Mouse (Mus musculus) forebrain, embryonic 13.5 days (tissue): Measurements from ENCODE around the gene Tlx2. TPM values are rescaled to one million over a fixed set of nuclear protein-coding genes. Genes with fewer than 3 reads are reported as not detected.
A peak's percentile ranks its signal among the peaks of the same experiment; 100 is the strongest.

Experiments used
- ATAC-seq: fragments of 200-750 bp; cut with Nextera tagmentation; 2 replicates; pipeline ENCODE4 v1.8.0; 2017
- H3K27ac ChIP-seq: fragments of 300-500 bp; sonication (generic); 2 replicates; pipeline ENCODE4 v1.5.1; 2015; ENCODE audit warnings: inconsistent platforms, mild to moderate bottlenecking, moderate library complexity
- H3K27me3 ChIP-seq: fragments of 300-500 bp; sonication (generic); 2 replicates; pipeline ENCODE4 v1.6.1; 2015; ENCODE audit warnings: mild to moderate bottlenecking, inconsistent platforms
- H3K36me3 ChIP-seq: fragments of 300-500 bp; sonication (generic); 2 replicates; pipeline ENCODE4 v1.6.1; 2015; ENCODE audit warnings: mild to moderate bottlenecking, inconsistent platforms; ENCODE audit not compliant: poor library complexity, severe bottlenecking
- H3K4me1 ChIP-seq: fragments of 300-500 bp; sonication (generic); 2 replicates; pipeline ENCODE4 v1.6.1; 2015; ENCODE audit warnings: inconsistent platforms
- H3K4me2 ChIP-seq: fragments of 300-500 bp; sonication (generic); 2 replicates; pipeline ENCODE4 v1.6.1; 2015; ENCODE audit warnings: inconsistent platforms, mild to moderate bottlenecking, moderate library complexity
- H3K4me3 ChIP-seq: fragments of 300-500 bp; sonication (generic); 2 replicates; pipeline ENCODE4 v1.5.1; 2015; ENCODE audit warnings: mild to moderate bottlenecking, inconsistent platforms
- H3K9ac ChIP-seq: fragments of 300-500 bp; sonication (generic); 2 replicates; pipeline ENCODE4 v1.6.1; 2015; ENCODE audit warnings: mild to moderate bottlenecking, inconsistent platforms
- H3K9me3 ChIP-seq: fragments of 300-500 bp; sonication (generic); replicated peaks from 2 replicates; pipeline ENCODE4 v1.6.1; 2016; ENCODE audit warnings: inconsistent platforms
- WGBS: fragments of 180-500 bp; shearing (Covaris S2); methylation state at CpG from one replicate; pipeline ENCODE4 v1.1.7; 2015; 5-methylcytosine and 5-hydroxymethylcytosine counted together
- polyA plus RNA-seq: library from polyadenylated mRNA; unstranded; fragments of >200 nt; fragmentation: Nextera tagmentation; extraction: Ambion mirVana; gene quantifications from 2 replicates; pipeline ENCODE4 v1.2.1, GENCODE M21; 2015

The Tlx2 gene
- polyA plus RNA-seq, 1 experiment from 2014 or later = not detected

DNA sequence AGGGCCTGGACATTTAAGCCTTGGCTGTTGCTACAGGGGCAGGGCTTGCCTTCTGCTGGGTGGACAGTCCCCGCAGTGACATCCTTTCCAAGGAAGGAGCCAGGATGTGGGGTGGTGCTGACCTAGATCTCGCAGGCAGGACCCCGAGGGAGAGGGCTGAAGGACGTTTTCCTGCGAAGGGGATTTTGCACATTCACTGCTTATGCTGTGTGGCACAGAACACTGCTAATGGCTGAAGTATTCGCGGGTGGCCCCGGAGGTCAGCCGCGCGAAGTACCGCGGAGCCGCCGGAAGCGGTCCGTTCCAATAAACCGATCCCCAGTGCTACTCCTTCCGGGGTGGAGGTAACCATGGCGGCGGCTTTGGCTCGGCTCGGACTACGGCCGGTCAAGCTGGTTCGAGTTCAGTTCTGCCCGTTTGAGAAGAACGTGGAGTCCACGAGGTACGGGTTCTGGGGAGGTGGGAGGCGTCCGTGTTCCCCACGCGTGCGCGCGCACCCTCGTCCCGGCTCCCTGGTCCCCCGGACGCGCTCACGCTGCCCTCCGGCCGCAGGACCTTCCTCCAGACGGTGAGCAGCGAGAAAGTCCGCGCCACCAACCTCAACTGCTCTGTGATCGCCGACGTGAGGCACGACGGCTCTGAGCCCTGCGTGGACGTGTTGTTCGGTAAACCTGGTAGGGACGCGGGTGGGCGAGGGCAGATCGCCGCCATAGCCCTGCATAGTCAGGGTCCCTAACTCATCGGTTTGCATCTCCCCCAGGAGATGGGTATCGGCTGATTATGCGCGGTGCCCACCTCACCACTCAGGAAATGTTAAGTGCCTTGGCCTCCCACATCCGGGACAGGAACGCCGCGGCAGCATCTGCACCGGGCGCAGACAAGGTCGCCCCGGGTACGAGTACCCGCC, 38.9 kb upstream of the Tlx2 start, which contains the start of gene Mrpl53:
Gene Mrpl53 (plus strand): TSS at position 279 of the 907 bp plus-strand sequence.
- H3K27ac ChIP-seq = peak within 1 kb of the TSS; percentile 71
- peaks cover 15% of the 10 kb centered on the region; the same call in 1 of the 2 replicates for H3K36me3 ChIP-seq
- peak within 1 kb of the TSS; percentile 94 for H3K4me3 ChIP-seq
- no peaks in the 10 kb centered on the region for H3K27me3 ChIP-seq
- peaks cover 27% of the 10 kb centered on the region for H3K4me1 ChIP-seq
- H3K9me3 ChIP-seq = no peaks in the 10 kb centered on the region
- WGBS = under 1% methylated on average over 69 of the region's 76 CpGs
- peak within 1 kb of the TSS; percentile 96 for H3K9ac ChIP-seq
- peak within 1 kb of the TSS; percentile 93 for H3K4me2 ChIP-seq
- peak; percentile 85 for ATAC-seq

GRCm38 (mm10) chr6:83107566-83108400, 37.7 kb upstream of the Tlx2 start:
- Histone ChIP-seq H3K27ac (0 out of 2 replicates have a peak overlapping the region, but pooled peaks have one; percentile 10), H3K4me1 (peaks cover 36% of the 10 kb centered on the region), H3K4me2 (peak overlapping the region; percentile 93), H3K4me3 (peak overlapping the region; percentile 94), H3K36me3 (peaks cover 15% of the 10 kb centered on the region; the same call in 1 of the 2 replicates), H3K9me3 (no peaks in the 10 kb centered on the region), H3K27me3 (peaks cover 5% of the 10 kb centered on the region; the same call in 1 of the 2 replicates), H3K9ac (peak overlapping the region; percentile 96; the same call in 1 of the 2 replicates)
- WGBS = 36% methylated on average over 13 of the region's 13 CpGs
- no peak for ATAC-seq

DNA sequence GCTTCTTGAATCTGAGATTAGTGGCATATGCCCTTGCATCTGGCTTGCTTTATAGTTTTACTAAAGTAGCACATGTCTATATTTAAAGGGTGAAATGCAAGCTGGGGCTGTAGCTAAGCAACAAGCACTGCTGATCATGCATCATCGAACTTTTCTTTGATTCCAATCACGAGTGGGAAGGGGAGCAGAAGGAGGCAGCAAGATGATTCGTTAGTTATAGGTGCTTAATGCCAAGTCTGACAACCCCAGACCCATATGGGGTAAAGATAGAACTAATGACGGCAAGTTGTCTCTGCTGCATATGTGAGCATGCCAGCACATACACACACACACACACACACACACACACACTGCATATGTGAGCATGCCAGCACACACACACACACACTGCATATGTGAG, 34.1 kb upstream of the Tlx2 start:
- Histone ChIP-seq H3K4me1 (peaks cover 39% of the 10 kb centered on the region), H3K4me2 (no peak overlapping the region), H3K36me3 (peaks cover 12% of the 10 kb centered on the region; the same call in 1 of the 2 replicates), H3K27ac (no peak overlapping the region), H3K9me3 (no peaks in the 10 kb centered on the region), H3K9ac (no peak overlapping the region), H3K27me3 (peaks cover 17% of the 10 kb centered on the region), H3K4me3 (no peak overlapping the region)
- WGBS = 48% methylated on average over 4 of the region's 4 CpGs
- peak; percentile 25; the same call in 1 of the 2 replicates for ATAC-seq

- peaks cover 12% of the 10 kb centered on the region; the same call in 1 of the 2 replicates for H3K36me3 ChIP-seq
- H3K9me3 ChIP-seq = no peaks in the 10 kb centered on the region
- H3K27ac ChIP-seq = no peak overlapping the region
- peak overlapping the region; percentile 75; the same call in 1 of the 2 replicates for H3K4me3 ChIP-seq
- H3K9ac ChIP-seq = peak overlapping the region; percentile 82; the same call in 1 of the 2 replicates
- no peak for ATAC-seq
- peaks cover 19% of the 10 kb centered on the region for H3K27me3 ChIP-seq
- peak overlapping the region; percentile 100 for H3K4me2 ChIP-seq
- peaks cover 35% of the 10 kb centered on the region for H3K4me1 ChIP-seq
- 49% methylated on average over 11 of the region's 11 CpGs for WGBS
These were observed 33.1 kb upstream of the Tlx2 start for GRCm38 (mm10) chr6:83103130-83103650.

GRCm38 (mm10) chr6:83101688-83102556, 31.8 kb upstream of the Tlx2 start:
- ATAC-seq = peak; percentile 71
- peak overlapping the region; percentile 100 for H3K4me2 ChIP-seq
- H3K27me3 ChIP-seq = peaks cover 19% of the 10 kb centered on the region
- H3K4me3 ChIP-seq = peak overlapping the region; percentile 75
- H3K9ac ChIP-seq = peak overlapping the region; percentile 82
- H3K36me3 ChIP-seq = 0 out of 2 replicates have a peak, but pooled peaks cover 7% of the 10 kb centered on the region
- under 1% methylated on average over 65 of the region's 74 CpGs for WGBS
- H3K27ac ChIP-seq = peak overlapping the region; percentile 70
- H3K9me3 ChIP-seq = no peaks in the 10 kb centered on the region
- H3K4me1 ChIP-seq = peaks cover 25% of the 10 kb centered on the region

- Histone ChIP-seq H3K36me3 (0 out of 2 replicates have a peak, but pooled peaks cover 7% of the 10 kb centered on the region), H3K9ac (peak within 1 kb of the TSS; percentile 82), H3K9me3 (no peaks in the 10 kb centered on the region), H3K27me3 (peaks cover 19% of the 10 kb centered on the region), H3K27ac (peak within 1 kb of the TSS; percentile 70), H3K4me1 (peaks cover 25% of the 10 kb centered on the region), H3K4me2 (peak within 1 kb of the TSS; percentile 100), H3K4me3 (peak within 1 kb of the TSS; percentile 75)
- 2% methylated on average over 25 of the region's 25 CpGs for WGBS
- peak; percentile 86 for ATAC-seq
These were observed 31.2 kb upstream of the Tlx2 start, which contains the start of the genes Ccdc142 and Gm42688 for GRCm38 (mm10) chr6:83101316-83101687. Ccdc142 (plus strand) TSS chr6:83101601. Gm42688 (plus strand) TSS chr6:83101617.

DNA sequence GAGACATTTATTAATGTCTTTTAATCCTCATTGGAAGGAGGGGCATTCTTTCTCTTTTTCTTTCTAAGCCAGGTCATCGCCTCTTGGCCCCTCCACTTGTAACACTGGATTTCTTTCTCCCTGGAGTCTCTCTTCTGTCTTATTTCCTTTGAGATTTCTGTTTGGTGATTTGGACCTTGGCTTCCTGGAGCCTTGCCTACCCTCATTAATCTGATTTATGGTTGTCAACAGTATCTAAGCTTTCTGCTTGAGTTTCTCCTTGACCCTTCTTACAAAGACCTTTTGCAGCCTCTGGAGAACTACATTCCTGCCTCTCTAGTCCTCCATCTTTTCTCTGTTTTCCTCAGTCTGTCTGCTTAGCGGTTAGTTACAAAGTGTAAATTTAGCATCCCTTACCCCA, 28.3 kb upstream of the Tlx2 start:
- 70% methylated on average over 2 of the region's 2 CpGs for WGBS
- Histone ChIP-seq H3K4me3 (no peak overlapping the region), H3K9me3 (no peaks in the 10 kb centered on the region), H3K36me3 (no peaks in the 10 kb centered on the region), H3K4me2 (no peak overlapping the region), H3K27me3 (peaks cover 24% of the 10 kb centered on the region), H3K4me1 (peaks cover 22% of the 10 kb centered on the region), H3K27ac (no peak overlapping the region), H3K9ac (no peak overlapping the region)
- ATAC-seq = no peak

DNA sequence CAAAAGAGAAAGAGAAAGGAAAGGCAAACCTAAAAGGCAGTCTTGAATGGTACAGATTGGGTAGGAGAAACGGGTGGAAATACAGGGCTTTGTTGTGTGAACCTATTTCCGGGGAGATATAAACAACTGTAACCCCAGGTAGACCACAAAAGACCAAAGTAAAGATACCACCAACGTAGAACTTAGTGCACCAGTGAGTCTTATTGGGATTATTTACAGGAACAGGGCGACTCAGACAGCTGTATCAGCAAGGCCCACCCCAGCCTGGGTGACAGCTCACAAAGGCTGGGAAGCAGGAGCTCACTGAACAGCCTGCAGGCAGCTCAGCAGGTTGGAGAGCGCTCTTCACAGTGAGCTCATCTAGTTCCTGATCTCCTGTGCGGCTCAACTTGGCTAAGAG, 25.9 kb upstream of the Tlx2 start:
- no peak for ATAC-seq
- Histone ChIP-seq H3K36me3 (no peaks in the 10 kb centered on the region), H3K27me3 (peaks cover 39% of the 10 kb centered on the region), H3K4me3 (no peak overlapping the region), H3K9me3 (no peaks in the 10 kb centered on the region), H3K4me2 (no peak overlapping the region), H3K4me1 (0 out of 2 replicates have a peak, but pooled peaks cover 3% of the 10 kb centered on the region), H3K27ac (no peak overlapping the region), H3K9ac (no peak overlapping the region)
- WGBS = 56% methylated on average over 6 of the region's 6 CpGs

GRCm38 (mm10) chr6:83092416-83093127, 22.5 kb upstream of the Tlx2 start:
- Histone ChIP-seq H3K4me2 (no peak overlapping the region), H3K4me3 (no peak overlapping the region), H3K9me3 (no peaks in the 10 kb centered on the region), H3K9ac (no peak overlapping the region), H3K27ac (no peak overlapping the region), H3K4me1 (no peaks in the 10 kb centered on the region; the same call in 1 of the 2 replicates), H3K27me3 (peaks cover 58% of the 10 kb centered on the region), H3K36me3 (no peaks in the 10 kb centered on the region)
- 53% methylated on average over 6 of the region's 6 CpGs for WGBS
- ATAC-seq = no peak

GRCm38 (mm10) chr6:83087926-83088260, 17.8 kb upstream of the Tlx2 start:
- 4% methylated on average over 9 of the region's 9 CpGs for whole genome bisulfite sequencing
- Histone ChIP-seq H3K27me3 (peaks cover 94% of the 10 kb centered on the region), H3K4me3 (peak overlapping the region; percentile 14; the same call in 1 of the 2 replicates), H3K4me2 (peak overlapping the region; percentile 24; the same call in 1 of the 2 replicates), H3K27ac (no peak overlapping the region), H3K9ac (no peak overlapping the region), H3K36me3 (no peaks in the 10 kb centered on the region), H3K4me1 (peaks cover 6% of the 10 kb centered on the region; the same call in 1 of the 2 replicates), H3K9me3 (no peaks in the 10 kb centered on the region)
- ATAC-seq = no peak
